Mouse (Mus musculus) heart, embryonic 13.5 days (tissue): Measurements from ENCODE around the gene Fkbpl. TPM values are rescaled to one million over a fixed set of nuclear protein-coding genes. Genes with fewer than 3 reads are reported as not detected.
A peak's percentile ranks its signal among the peaks of the same experiment; 100 is the strongest.

ENCODE experiments used
- ATAC-seq: fragments of 200-750 bp; cut with Nextera tagmentation; 2 replicates; pipeline ENCODE4 v1.8.0; 2017; ENCODE audit warnings: moderate TSS enrichment; ENCODE audit not compliant: insufficient number of reproducible peaks, low FRiP score, low TSS enrichment; ENCODE audit errors: extremely low read depth
- H3K27ac ChIP-seq: fragments of 300-500 bp; sonication (generic); replicated peaks from 2 replicates; pipeline ENCODE4 v1.5.1; 2015; ENCODE audit warnings: moderate library complexity, mild to moderate bottlenecking, inconsistent platforms
- H3K27me3 ChIP-seq: fragments of 300-500 bp; sonication (generic); replicated peaks from 2 replicates; pipeline ENCODE4 v1.6.1; 2015; ENCODE audit warnings: mild to moderate bottlenecking, inconsistent platforms
- H3K36me3 ChIP-seq: fragments of 300-500 bp; sonication (generic); 2 replicates; pipeline ENCODE4 v1.6.1; 2015; ENCODE audit warnings: mild to moderate bottlenecking, inconsistent platforms
- H3K4me1 ChIP-seq: fragments of 300-500 bp; sonication (generic); 2 replicates; pipeline ENCODE4 v1.6.1; 2015; ENCODE audit warnings: inconsistent platforms
- H3K4me2 ChIP-seq: fragments of 300-500 bp; sonication (generic); 2 replicates; pipeline ENCODE4 v1.6.1; 2015; ENCODE audit warnings: inconsistent platforms, mild to moderate bottlenecking, moderate library complexity
- H3K4me3 ChIP-seq: fragments of 300-500 bp; sonication (generic); 2 replicates; pipeline ENCODE4 v1.5.1; 2015; ENCODE audit warnings: moderate library complexity, mild to moderate bottlenecking, inconsistent platforms
- H3K9ac ChIP-seq: fragments of 300-500 bp; sonication (generic); 2 replicates; pipeline ENCODE4 v1.6.1; 2015; ENCODE audit warnings: inconsistent platforms, mild to moderate bottlenecking, moderate library complexity
- H3K9me3 ChIP-seq: fragments of 300-500 bp; sonication (generic); 2 replicates; pipeline ENCODE4 v1.6.1; 2016; ENCODE audit warnings: inconsistent platforms
- WGBS: fragments of 180-500 bp; shearing (Covaris S2); methylation state at CpG from one replicate; pipeline ENCODE4 v1.1.7; 2015; ENCODE audit warnings: mixed read lengths; 5-methylcytosine and 5-hydroxymethylcytosine counted together
- polyA plus RNA-seq: library from polyadenylated mRNA; unstranded; fragments of >200 nt; fragmentation: Nextera tagmentation; extraction: Ambion mirVana; gene quantifications from 2 replicates; pipeline ENCODE4 v1.2.1, GENCODE M21; 2015

The Fkbpl gene
- polyA plus RNA-seq, 1 experiment from 2014 or later: 10.4 TPM

- Histone ChIP-seq H3K36me3 (peaks cover 54% of the 10 kb centered on the region), H3K4me3 (no peak overlapping the region), H3K4me1 (peaks cover 29% of the 10 kb centered on the region), H3K4me2 (no peak overlapping the region), H3K27ac (no peak overlapping the region), H3K9me3 (no peaks in the 10 kb centered on the region), H3K9ac (no peak overlapping the region), H3K27me3 (no peaks in the 10 kb centered on the region)
- 85% methylated on average over 18 of the region's 18 CpGs for WGBS
- no peak for ATAC-seq
Measured at GRCm38 (mm10) chr17:34649106-34649864, 4.7 kb downstream of the Fkbpl start.

DNA sequence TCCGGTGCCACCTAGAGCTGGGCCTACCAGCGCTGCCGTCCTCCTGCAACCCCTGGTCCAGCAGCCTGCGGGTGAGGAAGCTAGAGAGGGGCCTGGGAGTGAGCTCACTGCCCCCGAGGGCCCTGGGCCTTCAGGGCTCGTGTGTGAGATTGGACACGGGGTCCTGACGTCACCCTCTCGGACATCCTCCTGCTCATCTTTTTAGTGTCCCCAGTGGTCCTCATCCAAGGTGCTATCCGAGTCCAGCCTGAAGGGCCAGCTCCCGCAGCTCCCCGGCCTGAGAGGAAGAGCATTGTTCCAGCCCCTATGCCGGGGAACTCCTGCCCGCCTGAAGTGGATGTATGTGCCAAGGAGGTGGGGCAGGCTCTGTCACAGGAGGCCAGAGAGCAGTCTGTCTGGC is 6.2 kb downstream of the Fkbpl start:
- Histone ChIP-seq H3K27me3 (no peaks in the 10 kb centered on the region), H3K4me1 (peaks cover 35% of the 10 kb centered on the region), H3K9ac (no peak overlapping the region), H3K36me3 (peaks cover 58% of the 10 kb centered on the region), H3K9me3 (no peaks in the 10 kb centered on the region), H3K4me3 (no peak overlapping the region), H3K27ac (no peak overlapping the region), H3K4me2 (no peak overlapping the region)
- ATAC-seq: no peak
- WGBS: 91% methylated on average over 14 of the region's 14 CpGs

GRCm38 (mm10) chr17:34651507-34652221 is 7.1 kb downstream of the Fkbpl start:
- peaks cover 58% of the 10 kb centered on the region for H3K36me3 ChIP-seq
- no peak overlapping the region for H3K27ac ChIP-seq
- H3K9ac ChIP-seq: no peak overlapping the region
- H3K27me3 ChIP-seq: no peaks in the 10 kb centered on the region
- no peaks in the 10 kb centered on the region for H3K9me3 ChIP-seq
- H3K4me2 ChIP-seq: no peak overlapping the region
- 56% methylated on average over 19 of the region's 19 CpGs for WGBS
- ATAC-seq: no peak
- H3K4me1 ChIP-seq: peaks cover 35% of the 10 kb centered on the region
- no peak overlapping the region for H3K4me3 ChIP-seq

DNA sequence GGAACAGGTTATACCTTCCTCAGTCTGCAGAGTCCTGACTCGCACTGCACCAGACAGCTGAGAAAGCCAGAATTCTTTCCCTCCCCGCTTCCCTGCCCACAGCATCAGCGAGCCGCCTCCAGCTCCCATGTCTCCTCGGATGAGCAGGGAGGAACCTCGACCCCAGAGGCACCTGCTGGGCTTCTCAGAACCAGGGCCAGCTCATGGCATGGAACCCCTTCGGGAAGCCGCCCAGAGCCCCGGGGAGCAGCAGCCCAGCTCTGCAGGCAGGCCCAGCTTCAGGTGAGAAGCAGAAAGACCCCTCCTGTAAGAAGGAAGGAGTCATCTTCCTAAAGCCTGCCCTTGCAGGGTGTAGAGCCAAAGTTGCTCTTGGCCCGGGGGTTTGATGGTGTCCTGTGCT is 8.0 kb downstream of the Fkbpl start:
- Histone ChIP-seq H3K9ac (no peak overlapping the region), H3K27me3 (peaks cover 4% of the 10 kb centered on the region; the same call in 1 of the 2 replicates), H3K9me3 (no peaks in the 10 kb centered on the region), H3K4me1 (peaks cover 37% of the 10 kb centered on the region), H3K4me2 (no peak overlapping the region), H3K4me3 (no peak overlapping the region), H3K27ac (no peak overlapping the region), H3K36me3 (peaks cover 58% of the 10 kb centered on the region)
- ATAC-seq: no peak
- WGBS: 86% methylated on average over 10 of the region's 10 CpGs

GRCm38 (mm10) chr17:34652985-34653384 is 8.4 kb downstream of the Fkbpl start:
- no peak overlapping the region for H3K4me2 ChIP-seq
- H3K27me3 ChIP-seq: peaks cover 5% of the 10 kb centered on the region; the same call in 1 of the 2 replicates
- H3K9ac ChIP-seq: no peak overlapping the region
- peaks cover 33% of the 10 kb centered on the region for H3K4me1 ChIP-seq
- no peaks in the 10 kb centered on the region for H3K9me3 ChIP-seq
- ATAC-seq: no peak
- peaks cover 58% of the 10 kb centered on the region for H3K36me3 ChIP-seq
- WGBS: 86% methylated on average over 8 of the region's 8 CpGs
- H3K4me3 ChIP-seq: no peak overlapping the region
- no peak overlapping the region for H3K27ac ChIP-seq

DNA sequence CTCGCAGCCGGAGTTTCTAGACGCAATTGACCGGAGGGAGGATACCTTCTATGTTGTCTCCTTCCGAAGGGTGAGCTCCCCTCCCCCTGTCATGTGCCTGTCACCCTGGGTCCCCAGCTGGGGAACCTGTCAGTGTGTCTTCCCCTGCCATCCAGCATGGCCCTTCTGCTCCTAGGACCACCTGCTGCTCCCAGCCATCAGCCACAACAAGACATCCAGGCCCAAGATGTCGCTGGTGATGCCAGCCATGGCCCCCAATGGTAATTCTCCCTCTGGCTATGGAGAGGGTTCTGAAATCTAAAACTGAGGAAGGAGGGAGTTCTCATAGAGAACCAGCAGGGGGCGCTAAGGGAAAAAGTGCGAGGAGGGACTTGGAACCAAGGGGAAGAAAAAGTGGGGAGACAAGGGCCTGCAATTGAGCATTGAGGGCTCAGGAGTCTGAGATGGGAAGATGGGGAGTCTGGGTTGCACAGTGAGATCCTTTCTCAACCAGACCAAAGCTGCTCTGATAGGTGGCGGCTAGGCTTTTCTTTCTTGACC is 9.3 kb downstream of the Fkbpl start:
- H3K36me3 ChIP-seq: peaks cover 53% of the 10 kb centered on the region

DNA sequence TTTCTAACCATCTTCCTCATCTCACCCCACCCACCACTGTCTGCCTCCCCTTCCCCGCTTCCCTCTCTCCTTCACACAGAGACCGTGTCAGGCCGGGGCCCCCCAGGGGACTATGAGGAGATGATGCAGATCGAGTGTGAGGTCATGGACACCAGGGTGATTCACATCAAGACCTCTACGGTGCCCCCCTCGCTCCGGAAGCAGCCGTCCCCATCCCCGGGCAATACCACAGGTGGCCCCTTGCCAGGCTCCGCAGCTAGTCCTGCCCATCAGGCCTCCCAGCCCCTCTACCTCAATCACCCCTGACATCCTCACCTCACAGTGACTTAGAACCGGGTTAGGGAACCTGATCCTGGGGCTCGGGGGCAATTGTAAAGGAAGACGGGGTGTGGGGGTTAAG is 9.8 kb downstream of the Fkbpl start:
- Histone ChIP-seq H3K27ac (peak overlapping the region; percentile 66), H3K4me2 (no peak overlapping the region), H3K36me3 (peaks cover 47% of the 10 kb centered on the region), H3K4me1 (peaks cover 33% of the 10 kb centered on the region), H3K4me3 (no peak overlapping the region), H3K9ac (0 out of 2 replicates have a peak overlapping the region, but pooled peaks have one; percentile 24), H3K27me3 (peaks cover 18% of the 10 kb centered on the region), H3K9me3 (no peaks in the 10 kb centered on the region)
- WGBS: 91% methylated on average over 13 of the region's 13 CpGs
- ATAC-seq: no peak

More for the DNA sequence above, 9.3 kb downstream of the Fkbpl start:
- no peak for ATAC-seq
- peaks cover 28% of the 10 kb centered on the region for H3K4me1 ChIP-seq
- H3K4me3 ChIP-seq: no peak overlapping the region
- 62% methylated on average over 9 of the region's 9 CpGs for WGBS
- H3K27ac ChIP-seq: no peak overlapping the region
- no peak overlapping the region for H3K9ac ChIP-seq
- no peaks in the 10 kb centered on the region for H3K9me3 ChIP-seq
- H3K4me2 ChIP-seq: no peak overlapping the region
- peaks cover 13% of the 10 kb centered on the region for H3K27me3 ChIP-seq

DNA sequence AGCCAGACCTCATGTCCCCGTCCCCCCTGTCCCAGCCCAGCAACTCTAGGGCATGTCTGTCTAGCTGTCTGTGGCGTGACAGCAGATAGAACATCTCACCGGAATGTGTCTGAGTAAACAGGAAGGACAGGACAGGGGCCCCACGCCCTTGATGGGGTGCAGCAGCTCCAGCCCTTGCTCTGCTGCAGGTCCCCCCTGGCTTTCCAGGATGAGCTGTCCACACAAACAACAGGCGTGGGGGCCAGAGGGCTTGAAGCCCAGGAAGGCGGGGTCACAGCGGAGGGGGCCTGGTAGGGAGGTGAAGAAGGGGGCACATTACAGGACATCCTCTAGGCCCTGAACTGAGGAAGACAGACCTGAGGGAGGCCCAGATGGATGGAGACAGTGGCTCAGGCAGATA is 10.6 kb downstream of the Fkbpl start:
- peaks cover 40% of the 10 kb centered on the region for H3K4me1 ChIP-seq
- peaks cover 40% of the 10 kb centered on the region for H3K36me3 ChIP-seq
- H3K27me3 ChIP-seq: peaks cover 26% of the 10 kb centered on the region
- H3K27ac ChIP-seq: peak overlapping the region; percentile 66
- 49% methylated on average over 7 of the region's 7 CpGs for WGBS
- H3K4me2 ChIP-seq: no peak overlapping the region
- no peak overlapping the region for H3K4me3 ChIP-seq
- H3K9ac ChIP-seq: peak overlapping the region; percentile 58
- H3K9me3 ChIP-seq: no peaks in the 10 kb centered on the region
- no peak for ATAC-seq

DNA sequence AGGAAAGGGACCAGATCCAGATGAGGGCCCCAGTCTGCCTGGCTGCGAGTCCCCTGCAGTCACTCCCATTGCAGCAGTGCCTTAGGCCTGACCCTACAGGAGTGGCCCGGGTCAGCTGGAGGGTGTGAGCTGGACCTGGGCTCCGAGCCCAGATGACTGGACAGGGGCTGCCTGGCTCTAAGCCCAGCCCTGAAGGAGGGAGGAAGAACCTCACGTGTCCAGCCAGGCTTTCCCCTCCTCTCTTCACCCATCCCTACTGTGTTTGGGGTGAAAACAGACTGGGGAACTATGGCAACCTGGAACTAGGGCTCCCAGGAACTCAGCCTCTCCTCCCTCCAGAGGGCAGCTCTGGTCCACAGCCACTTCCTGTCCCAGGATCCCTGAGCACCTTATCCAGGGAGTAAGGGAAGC is 11.0 kb downstream of the Fkbpl start:
- H3K27me3 ChIP-seq: peaks cover 30% of the 10 kb centered on the region
- ATAC-seq: peak; percentile 61; the same call in 1 of the 2 replicates
- H3K9ac ChIP-seq: peak overlapping the region; percentile 58
- peaks cover 44% of the 10 kb centered on the region for H3K4me1 ChIP-seq
- H3K27ac ChIP-seq: peak overlapping the region; percentile 66
- H3K4me2 ChIP-seq: no peak overlapping the region
- H3K36me3 ChIP-seq: peaks cover 35% of the 10 kb centered on the region
- no peaks in the 10 kb centered on the region for H3K9me3 ChIP-seq
- WGBS: 19% methylated on average over 4 of the region's 4 CpGs
- H3K4me3 ChIP-seq: no peak overlapping the region

DNA sequence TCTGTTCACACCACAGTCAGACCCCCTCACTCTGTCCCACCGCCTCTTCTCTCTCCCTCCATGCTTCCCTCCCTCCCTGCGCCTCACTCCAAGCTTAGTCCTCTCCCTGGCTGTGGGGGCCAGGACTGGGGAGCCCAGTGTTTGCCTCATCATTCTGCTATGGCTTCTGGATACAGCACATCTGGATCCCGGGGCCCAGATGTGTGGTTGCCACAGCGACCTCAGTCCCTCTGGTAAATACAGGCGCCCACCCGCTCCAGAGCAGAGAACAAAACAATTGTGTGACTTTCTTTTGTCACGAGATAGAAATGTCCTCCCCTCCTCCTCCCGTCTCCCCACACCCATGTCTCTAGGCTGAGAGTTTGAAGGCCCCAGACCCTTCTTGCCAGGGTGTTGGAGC is 12.1 kb downstream of the Fkbpl start:
- Histone ChIP-seq H3K4me1 (peaks cover 55% of the 10 kb centered on the region), H3K4me2 (no peak overlapping the region), H3K27me3 (peaks cover 41% of the 10 kb centered on the region), H3K9ac (no peak overlapping the region), H3K9me3 (no peaks in the 10 kb centered on the region), H3K27ac (no peak overlapping the region), H3K36me3 (peaks cover 26% of the 10 kb centered on the region), H3K4me3 (no peak overlapping the region)
- WGBS: 52% methylated on average over 8 of the region's 8 CpGs
- no peak for ATAC-seq

DNA sequence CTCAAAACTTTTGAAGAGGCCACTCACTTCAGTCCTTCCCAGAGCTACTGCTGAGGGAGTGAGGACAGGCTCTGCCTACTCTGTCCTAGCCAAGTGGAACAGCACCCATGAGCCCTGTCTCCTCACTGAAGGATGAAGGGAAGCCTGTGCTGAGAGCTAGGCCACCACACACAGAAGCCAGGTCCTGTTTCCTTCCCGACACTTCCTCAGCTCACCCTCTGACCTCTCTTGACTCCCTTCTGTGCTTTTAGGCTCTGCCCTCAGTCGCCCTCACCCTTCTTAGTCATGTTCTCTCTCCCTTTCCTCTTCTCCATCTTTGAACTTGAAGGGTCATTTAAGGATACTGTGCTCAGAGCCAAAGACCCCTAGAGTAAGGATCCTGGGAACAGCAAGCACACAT is 12.7 kb downstream of the Fkbpl start:
- peaks cover 20% of the 10 kb centered on the region for H3K36me3 ChIP-seq
- ATAC-seq: no peak
- H3K4me1 ChIP-seq: peaks cover 56% of the 10 kb centered on the region
- no peak overlapping the region for H3K4me2 ChIP-seq
- no peak overlapping the region for H3K9ac ChIP-seq
- H3K27me3 ChIP-seq: peaks cover 42% of the 10 kb centered on the region
- H3K9me3 ChIP-seq: no peaks in the 10 kb centered on the region
- no peak overlapping the region for H3K4me3 ChIP-seq
- H3K27ac ChIP-seq: no peak overlapping the region
- WGBS: 25% methylated on average over 2 of the region's 2 CpGs
